Mouse (Mus musculus) heart, postnatal 10 days (tissue): ENCODE results near the gene Rab4b. TPM values are rescaled to one million over a fixed set of nuclear protein-coding genes. Genes with fewer than 3 reads are reported as not detected.
A peak's percentile ranks its signal among the peaks of the same experiment; 100 is the strongest.

Experiments
- DNase-seq, 2 experiments: peaks; one replicate each; pipeline ENCODE4 v3.0.0; 2021
- intact Hi-C: fragments of 180-260 bp; cut with DNase I; formaldehyde crosslinking; loops from one replicate; pipeline ENCODE4 v1.15.1; 2025
- total RNA-seq, 2 experiments: library from RNA; stranded (reverse); gene quantifications; 2 replicates each; pipeline ENCODE4 v1.2.3; 2021

Rab4b gene
- total RNA-seq: 10 to 100 TPM; 21.9 to 22.8 TPM

- intact Hi-C loops: no loop called here
Measured at GRCm38 (mm10) chr7:27178324-27179216, at the start of gene Rab4b. TSS of gene Rab4b (minus strand) at chr7:27178896.

GRCm38 (mm10) chr7:27228281-27228821, 49.7 kb upstream of the Rab4b start, which contains the start of gene Itpkc:
TSS of gene Itpkc (minus strand) at chr7:27228661.
- DNase-seq: peak; percentile 95
- intact Hi-C loops: loop anchor here (2.0 kb wide), 1 partner anchor 62 kb away; the partner anchor contains the start of gene Egln2

More at GRCm38 (mm10) chr7:27178324-27179216, at the start of gene Rab4b:
- DNase-seq: peak; percentile 99 to 100

DNA sequence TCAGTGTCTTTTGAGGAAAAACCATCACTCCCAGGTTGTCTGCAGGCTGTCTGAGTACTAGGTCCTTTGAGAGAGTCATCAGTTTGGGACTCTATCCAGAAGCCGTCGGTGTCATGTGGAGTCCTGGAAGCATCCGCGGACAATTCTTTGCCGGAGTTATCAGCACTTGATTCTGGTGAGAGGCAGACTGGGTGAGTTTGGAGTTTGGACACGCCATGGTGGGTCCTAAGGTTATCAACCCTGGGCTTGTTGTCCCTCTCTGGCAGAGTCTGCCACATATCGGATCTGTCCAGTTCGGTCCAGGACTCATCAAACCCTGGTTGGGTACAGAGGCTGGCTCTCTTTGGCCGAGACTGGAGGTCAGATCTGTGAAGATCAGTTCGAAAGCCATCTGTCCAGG, 49.0 kb upstream of the Rab4b start:
- intact Hi-C loops: loop anchor here (2.0 kb wide), 1 partner anchor 61 kb away; the partner anchor contains the start of gene Egln2
- peak in 1 of 2 experiments; percentile 29 for DNase-seq

DNA sequence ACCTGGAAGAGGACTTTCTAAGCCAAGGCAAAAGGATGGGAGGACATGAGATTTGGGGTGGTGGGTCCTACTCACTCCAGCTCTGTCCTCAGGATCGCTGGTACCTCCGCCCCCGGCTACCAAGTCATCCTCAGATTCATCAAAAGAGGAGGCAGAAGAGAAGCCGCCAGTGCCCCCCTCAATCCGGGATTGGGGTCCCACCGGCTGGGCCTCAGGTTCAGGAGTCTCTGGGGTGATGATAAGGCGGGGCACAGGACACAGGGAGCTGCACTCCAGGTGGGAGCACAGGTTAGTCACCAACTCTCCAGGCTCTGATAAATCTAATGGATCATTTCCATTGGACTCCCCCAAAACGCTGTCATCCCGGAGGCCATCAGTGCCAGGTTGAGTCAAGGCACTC, 48.6 kb upstream of the Rab4b start:
- no peak for DNase-seq
- intact Hi-C loops: no loop called here

- intact Hi-C loops: loop anchor here (2.0 kb wide), 1 partner anchor 18 kb away; no protein-coding TSS in a partner anchor
Measured at GRCm38 (mm10) chr7:27224877-27225575, 46.3 kb upstream of the Rab4b start.

GRCm38 (mm10) chr7:27222538-27222937, 43.8 kb upstream of the Rab4b start:
- no peak for DNase-seq
- intact Hi-C loops: no loop called here

More at GRCm38 (mm10) chr7:27224877-27225575, 46.3 kb upstream of the Rab4b start:
- peak; percentile 30 to 34 for DNase-seq

DNA sequence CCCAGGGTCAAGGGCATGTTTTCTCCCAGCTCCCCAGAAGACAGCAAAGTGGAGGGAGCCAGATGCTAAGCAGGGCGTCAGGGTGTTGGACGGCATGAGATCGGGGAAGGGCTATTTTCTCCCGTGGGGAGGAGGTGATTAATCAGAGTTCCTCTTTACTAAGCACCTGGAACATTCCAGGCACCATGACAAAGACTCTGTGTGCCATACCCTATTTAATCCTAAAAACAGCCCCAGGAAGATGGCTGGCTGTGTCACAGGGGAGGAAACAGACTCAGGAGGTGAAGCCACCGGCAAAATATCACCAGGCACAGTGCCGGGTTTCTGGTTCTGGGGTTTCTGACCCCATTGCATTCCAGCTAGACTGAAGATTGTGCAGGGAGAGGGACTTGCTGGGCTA, 43.2 kb upstream of the Rab4b start:
- no peak for DNase-seq
- intact Hi-C loops: no loop called here

DNA sequence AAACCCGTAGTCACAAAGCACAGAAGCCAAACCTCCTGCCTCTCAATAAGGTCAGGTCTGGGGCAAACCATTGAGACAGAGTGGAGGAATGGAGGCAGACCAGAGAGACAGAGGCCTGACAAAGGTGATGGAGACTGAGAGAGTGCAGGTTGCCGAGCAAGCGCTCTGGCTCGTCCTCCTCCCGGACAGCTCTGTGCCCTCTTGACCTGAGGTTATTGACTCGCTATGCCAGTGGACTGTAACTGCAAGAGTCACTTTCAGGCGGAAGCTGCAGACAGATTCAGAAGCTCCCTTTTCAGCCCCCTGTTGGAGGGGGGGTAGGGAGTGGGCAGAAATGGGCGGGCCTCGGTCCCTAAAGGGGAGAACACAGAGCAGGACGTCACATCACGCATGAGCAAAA, 41.2 kb upstream of the Rab4b start:
- intact Hi-C loops: no loop called here
- DNase-seq: no peak

GRCm38 (mm10) chr7:27218586-27218985, 39.9 kb upstream of the Rab4b start:
- intact Hi-C loops: no loop called here
- no peak for DNase-seq

GRCm38 (mm10) chr7:27212626-27213025, 33.9 kb upstream of the Rab4b start:
- intact Hi-C loops: no loop called here
- no peak for DNase-seq

- intact Hi-C loops: no loop called here
- DNase-seq: no peak
Measured at GRCm38 (mm10) chr7:27203730-27204449, 25.2 kb upstream of the Rab4b start.

- DNase-seq: no peak
- intact Hi-C loops: no loop called here
Measured at GRCm38 (mm10) chr7:27198779-27199178, 20.1 kb upstream of the Rab4b start.

DNA sequence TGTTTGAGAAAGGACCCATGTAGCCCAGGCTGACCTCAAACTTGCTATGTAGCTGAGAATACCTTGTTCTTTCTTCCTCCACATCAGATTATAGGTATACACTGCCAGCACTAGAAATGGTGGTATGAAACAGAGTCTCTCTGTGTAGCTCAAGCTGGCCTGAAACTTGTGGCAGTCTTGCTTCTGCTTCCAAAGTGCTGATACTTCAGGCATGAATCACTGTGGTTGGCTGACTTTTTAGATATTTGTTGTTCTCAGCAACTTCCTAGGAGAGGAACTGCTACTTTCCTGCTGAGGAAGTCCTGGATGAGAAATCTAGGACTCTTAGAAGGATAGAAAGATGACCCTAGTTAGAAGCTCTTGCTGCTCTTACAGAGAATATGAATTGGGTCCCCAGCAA, 19.7 kb upstream of the Rab4b start:
- intact Hi-C loops: no loop called here
- no peak for DNase-seq

- peak; percentile 15 to 16 for DNase-seq
- intact Hi-C loops: no loop called here
Measured at GRCm38 (mm10) chr7:27197634-27198033, 18.9 kb upstream of the Rab4b start.

GRCm38 (mm10) chr7:27197136-27197535, 18.4 kb upstream of the Rab4b start:
- DNase-seq: no peak
- intact Hi-C loops: no loop called here

DNA sequence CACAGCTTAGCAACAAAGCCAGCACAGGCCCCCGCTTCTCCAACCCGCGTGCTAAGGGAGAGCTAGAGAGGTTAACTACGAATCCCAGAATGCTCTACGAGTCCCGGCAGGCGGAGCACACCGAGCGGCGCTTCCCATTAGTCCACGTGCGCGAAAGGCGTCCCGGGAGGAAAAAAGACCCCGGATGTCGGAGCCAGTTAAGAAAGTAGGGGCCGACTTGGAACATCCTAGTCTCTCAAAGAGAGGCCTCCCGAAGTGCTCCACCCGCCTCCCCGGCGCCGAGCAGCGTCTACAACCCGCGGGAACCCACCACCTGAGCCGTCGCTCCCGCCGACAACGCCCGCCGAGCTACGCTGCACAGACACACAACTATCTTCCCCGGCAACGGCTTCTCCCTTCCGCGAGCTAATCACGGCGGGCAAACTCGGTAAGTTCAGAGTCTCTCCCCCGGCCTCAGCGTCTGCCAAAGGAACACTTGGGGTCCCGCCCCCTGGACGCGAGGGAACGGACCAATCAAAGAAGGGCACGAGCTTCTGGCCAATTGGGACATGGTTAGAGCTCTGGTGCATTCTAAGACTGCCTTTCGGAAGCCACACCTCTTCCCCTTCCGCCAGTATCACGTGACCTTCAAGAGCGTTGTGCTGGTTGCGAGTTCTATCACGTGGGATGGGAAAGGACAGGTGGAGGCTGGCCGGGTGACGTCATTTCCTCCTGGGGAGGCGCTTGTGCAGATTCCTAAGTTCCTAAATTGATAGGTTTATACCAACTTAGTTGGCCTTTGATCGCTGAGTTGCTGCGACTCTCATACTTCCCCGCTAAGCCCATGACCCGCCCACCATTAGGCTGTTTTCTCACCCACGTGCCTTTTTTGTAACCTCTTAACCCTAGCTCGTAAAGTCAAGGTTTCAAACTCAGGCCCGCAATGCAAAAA, 17.2 kb upstream of the Rab4b start, which contains the start of the genes BC024978 and Snrpa:
TSS of gene BC024978 (plus strand) at position 101 of the 931 bp plus-strand sequence.
TSS of gene Snrpa (minus strand) at position 591 of the 931 bp plus-strand sequence.
- peak; percentile 98 for DNase-seq
- intact Hi-C loops: loop anchor here (2.0 kb wide), 1 partner anchor 15 kb away; the partner anchor contains the start of genes Gm21983 and Mia

GRCm38 (mm10) chr7:27193731-27194130, 15.0 kb upstream of the Rab4b start:
- intact Hi-C loops: loop anchor here (2.0 kb wide), 1 partner anchor 13 kb away; the partner anchor contains the start of genes Gm21983 and Mia
- no peak for DNase-seq

- no peak for DNase-seq
- intact Hi-C loops: no loop called here
Measured at GRCm38 (mm10) chr7:27192434-27192833, 13.7 kb upstream of the Rab4b start.
